Mouse (Mus musculus): ENCODE measurements around the gene Cant1.

DNA sequence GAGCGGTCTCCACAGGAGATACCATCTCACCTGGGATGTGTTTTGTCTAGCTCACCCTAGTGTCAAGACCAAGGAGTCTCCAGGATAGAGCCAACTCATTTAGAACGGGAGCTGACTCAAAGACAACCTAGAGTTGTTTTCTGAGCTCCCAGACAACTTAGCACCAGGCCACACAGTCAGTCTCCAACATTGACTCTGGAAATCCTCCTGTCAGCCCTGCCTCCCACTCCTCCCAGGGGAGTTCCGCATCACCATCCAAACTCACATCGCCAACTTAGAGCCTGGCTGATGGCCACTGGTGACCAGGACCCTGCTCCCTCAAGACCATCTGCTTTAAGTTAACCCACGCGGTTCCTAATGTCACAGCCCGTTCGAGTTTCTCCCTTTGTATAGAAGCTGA lies 43.4 kb downstream of the Cant1 start:
- TF ChIP-seq CTCF (IDR thresholded peaks at IDR 0.05; ENCODE audit: low read depth) = no peak
- TF ChIP-seq EP300 (IDR thresholded peaks at IDR 0.05; ENCODE audit: low read depth) = no peak

All from liver, embryonic 14.5 days (tissue).